Mouse (Mus musculus): ENCODE results near the gene Ppef1.

- TF ChIP-seq CTCF (IDR thresholded peaks at IDR 0.05; ENCODE audit: control insufficient read depth, insufficient read depth, insufficient replicate concordance, low read depth, low read length) (no peak), POLR2A (IDR thresholded peaks at IDR 0.05; ENCODE audit: control insufficient read depth, low read depth, low read length) (no peak)
Observed at GRCm38 (mm10) chrX:160767713-160768112, 32.1 kb upstream of the Ppef1 start, which contains the start of gene Rs1.
